Mouse (Mus musculus) liver, embryonic 14.5 days (tissue): ENCODE data around the gene Cmklr1. TPM values are rescaled to one million over a fixed set of nuclear protein-coding genes. Genes with fewer than 3 reads are reported as not detected.

Experiments used
- ATAC-seq: fragments of 200-750 bp; cut with Nextera tagmentation; 2 replicates; pipeline ENCODE4 v1.8.0; 2017; ENCODE audit warnings: moderate number of reproducible peaks, mild to moderate bottlenecking, moderate library complexity; ENCODE audit not compliant: insufficient read depth
- DNase-seq, 3 experiments: peaks; one replicate each; pipeline ENCODE4 v3.0.0-alpha.2; 2012 to 2013; ENCODE audit warnings: low read depth in 3 of 3, low spot score in 3 of 3
- H3K27ac ChIP-seq: fragments of 300-500 bp; sonication (generic); 2 replicates; pipeline ENCODE4 v1.5.1; 2014; ENCODE audit warnings: moderate library complexity, mild to moderate bottlenecking, control low read depth, inconsistent platforms
- H3K27me3 ChIP-seq: fragments of 300-500 bp; sonication (generic); 2 replicates; pipeline ENCODE4 v1.6.1; 2014; ENCODE audit warnings: mild to moderate bottlenecking, low read length, moderate library complexity; ENCODE audit not compliant: control insufficient read depth, insufficient read depth
- H3K36me3 ChIP-seq: fragments of 300-500 bp; sonication (generic); replicated peaks from 2 replicates; pipeline ENCODE4 v1.6.1; 2014; ENCODE audit warnings: low read depth; ENCODE audit not compliant: control insufficient read depth, insufficient read depth
- H3K4me1 ChIP-seq, 2 experiments: fragments of 200-500 bp in 1 of 2; fragments of 300-500 bp in 1 of 2; sonication (generic) in 1 of 2; replicated peaks; 2 replicates each; pipeline ENCODE4 v1.6.1; 2012 to 2014; ENCODE audit warnings: antibody characterized with exemption in 1 of 2, inconsistent platforms in 1 of 2, low read length in 1 of 2; ENCODE audit not compliant: control insufficient read depth in 2 of 2, insufficient read depth in 2 of 2
- H3K4me2 ChIP-seq: fragments of 300-500 bp; sonication (generic); 2 replicates; pipeline ENCODE4 v1.6.1; 2014; ENCODE audit warnings: low read depth, mild to moderate bottlenecking, control low read depth, moderate library complexity
- H3K4me3 ChIP-seq, 2 experiments: fragments of 200-500 bp in 1 of 2; fragments of 300-500 bp in 1 of 2; sonication (generic) in 1 of 2; 2 replicates each; pipeline ENCODE4 v1.5.1; 2012 to 2014; ENCODE audit warnings: low read depth in 2 of 2, low read length in 2 of 2, mild to moderate bottlenecking in 2 of 2, control low read depth in 1 of 2, inconsistent platforms in 1 of 2, moderate library complexity in 1 of 2; ENCODE audit not compliant: insufficient read depth in 1 of 2
- H3K9ac ChIP-seq: fragments of 300-500 bp; sonication (generic); replicated peaks from 2 replicates; pipeline ENCODE4 v1.6.1; 2014; ENCODE audit warnings: mild to moderate bottlenecking, control low read depth, moderate library complexity
- H3K9me3 ChIP-seq: fragments of 300-500 bp; sonication (generic); 2 replicates; pipeline ENCODE4 v1.6.1; 2016; ENCODE audit warnings: low read length, mixed read lengths; ENCODE audit not compliant: control insufficient read depth
- CTCF ChIP-seq: IDR thresholded peaks from 2 replicates; pipeline ENCODE4 v1.5.1; 2016; ENCODE audit warnings: antibody characterized with exemption, low read depth, control low read depth
- EP300 ChIP-seq: IDR thresholded peaks from 2 replicates; pipeline ENCODE4 v1.6.1; 2016; ENCODE audit warnings: antibody characterized with exemption, low read depth
- WGBS: fragments of 180-500 bp; shearing (Covaris S2); extraction: QIAGEN DNeasy Blood & Tissue Kit; methylation state at CpG from one replicate; pipeline ENCODE4 v1.1.7; 2014; ENCODE audit not compliant: insufficient replicate concordance; 5-methylcytosine and 5-hydroxymethylcytosine counted together
- polyA plus RNA-seq, 2 experiments: library from polyadenylated mRNA; depleted of rRNA in 1 of 2; stranded (reverse) in 1 of 2; unstranded in 1 of 2; fragments of >200 nt; fragmentation: Nextera tagmentation in 1 of 2; extraction: Ambion mirVana in 1 of 2; gene quantifications; 2 replicates each; pipeline versions ENCODE4 v1.2.1 to v1.2.3; 2012 to 2014

Gene Cmklr1
- polyA plus RNA-seq, 2 experiments: 1.4 to 1.5 TPM

DNA sequence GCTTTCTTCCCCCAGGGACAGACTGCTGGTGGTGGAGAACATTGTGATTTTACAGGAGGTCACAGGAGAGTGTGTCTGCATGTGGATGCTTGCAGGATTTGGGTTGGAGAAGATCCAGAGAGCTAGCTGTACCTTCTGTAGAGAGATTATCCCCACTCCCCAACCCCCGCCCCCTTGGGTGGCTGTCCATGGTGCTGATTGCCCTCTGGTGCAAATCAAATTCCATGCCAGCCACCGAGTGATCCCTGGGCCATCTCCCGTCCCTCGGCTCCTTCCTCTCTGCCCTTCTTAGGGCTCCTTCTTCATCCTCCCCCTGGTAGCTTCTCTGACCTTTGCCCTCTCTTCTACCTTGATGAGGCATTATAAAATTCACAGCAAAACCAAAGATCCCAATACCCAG lies 85.8 kb downstream of the Cmklr1 start:
- Histone ChIP-seq H3K27ac (no peak overlapping the region), H3K9ac (no peak overlapping the region), H3K9me3 (no peaks in the 10 kb centered on the region), H3K4me1 (no peaks in the 10 kb centered on the region), H3K27me3 (no peaks in the 10 kb centered on the region), H3K4me3 (no peak overlapping the region), H3K4me2 (no peak overlapping the region), H3K36me3 (no peaks in the 10 kb centered on the region)
- DNase-seq (no peak), ATAC-seq (no peak)
- WGBS: 25% methylated on average over 4 of the region's 4 CpGs
- TF ChIP-seq CTCF (no peak), EP300 (no peak)

Other genes with a start within 250 kb of the Cmklr1 start
- gene Wscd2, start 160.1 kb downstream of the Cmklr1 start, polyA plus RNA-seq (2012; rRNA removed): 0.02 and 0.05 TPM in 2 replicates
- not detected in 2 replicates for gene Wscd2, start 160.1 kb downstream of the Cmklr1 start, polyA plus RNA-seq (2014; fragmentation: Nextera tagmentation; extraction: Ambion mirVana)
- not detected in 2 replicates for gene 1700069L16Rik, start 74.3 kb upstream of the Cmklr1 start, polyA plus RNA-seq (2012; rRNA removed)
- gene 1700069L16Rik, start 74.3 kb upstream of the Cmklr1 start, polyA plus RNA-seq (2014; fragmentation: Nextera tagmentation; extraction: Ambion mirVana): not detected in 2 replicates
- gene Ficd, start 85.4 kb upstream of the Cmklr1 start, polyA plus RNA-seq (2012; rRNA removed): 1.2 and 1.3 TPM in 2 replicates
- 1.1 and 1.2 TPM in 2 replicates for gene Ficd, start 85.4 kb upstream of the Cmklr1 start, polyA plus RNA-seq (2014; fragmentation: Nextera tagmentation; extraction: Ambion mirVana)
- 11.6 and 15.0 TPM in 2 replicates for gene Sart3, start 122.1 kb upstream of the Cmklr1 start, polyA plus RNA-seq (2012; rRNA removed)
- 12.7 and 15.9 TPM in 2 replicates for gene Sart3, start 122.1 kb upstream of the Cmklr1 start, polyA plus RNA-seq (2014; fragmentation: Nextera tagmentation; extraction: Ambion mirVana)
- gene Iscu, start 122.3 kb upstream of the Cmklr1 start, polyA plus RNA-seq (2012; rRNA removed): 46.2 and 64.9 TPM in 2 replicates
- gene Iscu, start 122.3 kb upstream of the Cmklr1 start, polyA plus RNA-seq (2014; fragmentation: Nextera tagmentation; extraction: Ambion mirVana): 100 and 103 TPM in 2 replicates
- 0.94 and 1.1 TPM in 2 replicates for gene Tmem119, start 150.1 kb upstream of the Cmklr1 start, polyA plus RNA-seq (2012; rRNA removed)
- 1.1 and 1.4 TPM in 2 replicates for gene Tmem119, start 150.1 kb upstream of the Cmklr1 start, polyA plus RNA-seq (2014; fragmentation: Nextera tagmentation; extraction: Ambion mirVana)
- gene Selplg, start 182.2 kb upstream of the Cmklr1 start, polyA plus RNA-seq (2012; rRNA removed): 8.8 and 10.9 TPM in 2 replicates
- gene Selplg, start 182.2 kb upstream of the Cmklr1 start, polyA plus RNA-seq (2014; fragmentation: Nextera tagmentation; extraction: Ambion mirVana): 11.2 and 12.5 TPM in 2 replicates